Mouse (Mus musculus): Measurements from ENCODE around the gene BC052040. TPM values are rescaled to one million over a fixed set of nuclear protein-coding genes. Genes with fewer than 3 reads are reported as not detected.

Gene BC052040
- polyA plus RNA-seq, 1 experiment, result 2.8 TPM

DNA sequence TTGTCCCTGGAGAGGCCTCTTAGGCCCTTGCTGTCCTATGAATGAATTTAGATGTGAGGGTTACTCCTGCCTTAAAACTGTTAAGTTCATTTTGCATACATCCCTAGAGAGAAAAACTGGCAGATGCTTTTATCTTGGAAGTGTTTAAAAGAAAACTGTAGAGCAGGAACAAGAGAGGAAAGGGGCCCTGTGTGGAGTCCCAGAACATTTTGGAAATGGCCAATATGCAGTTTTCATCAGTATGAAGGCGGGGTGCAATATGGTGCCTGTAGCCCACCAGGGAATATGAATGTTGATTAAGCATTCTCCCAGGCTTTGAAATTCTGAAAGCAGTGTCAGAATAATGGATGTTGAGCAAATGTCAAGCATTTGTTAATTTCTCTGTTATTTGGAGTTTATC, 19.8 kb downstream of the BC052040 start:
- no peak for TF ChIP-seq CTCF (conservative IDR thresholded peaks at IDR 0.05; ENCODE audit: insufficient read depth, insufficient read length, low read depth, low read length)
- TF ChIP-seq POLR2A (IDR thresholded peaks at IDR 0.05; ENCODE audit: low read depth, low read length), result no peak
- Histone ChIP-seq H3K4me1 (ENCODE audit: control insufficient read depth, insufficient read depth, low read length) (no peaks in the 10 kb centered on the region), H3K27me3 (replicated peaks; ENCODE audit: control insufficient read depth, insufficient read depth, low read length) (no peaks in the 10 kb centered on the region), H3K27ac (ENCODE audit: insufficient read depth, low read depth, low read length) (no peak overlapping the region), H3K4me3 (ENCODE audit: insufficient read depth, low read depth, low read length) (no peak overlapping the region), H3K36me3 (ENCODE audit: control insufficient read depth, insufficient read depth, low read length) (no peaks in the 10 kb centered on the region)
- DNase-seq, result no peak
- WGBS, result 98% methylated on average over 1 of the region's 1 CpGs

GRCm38 (mm10) chr2:115602116-115602515, 20.6 kb downstream of the BC052040 start:
- WGBS, result 94% methylated on average over 2 of the region's 2 CpGs
- H3K36me3 ChIP-seq (ENCODE audit: control insufficient read depth, insufficient read depth, low read length), result no peaks in the 10 kb centered on the region
- no peak for DNase-seq
- TF ChIP-seq POLR2A (IDR thresholded peaks at IDR 0.05; ENCODE audit: low read depth, low read length) (no peak), CTCF (conservative IDR thresholded peaks at IDR 0.05; ENCODE audit: insufficient read depth, insufficient read length, low read depth, low read length) (no peak)
- no peaks in the 10 kb centered on the region for H3K4me1 ChIP-seq (ENCODE audit: control insufficient read depth, insufficient read depth, low read length)
- H3K27me3 ChIP-seq (replicated peaks; ENCODE audit: control insufficient read depth, insufficient read depth, low read length), result no peaks in the 10 kb centered on the region
- H3K27ac ChIP-seq (ENCODE audit: insufficient read depth, low read depth, low read length), result no peak overlapping the region
- H3K4me3 ChIP-seq (ENCODE audit: insufficient read depth, low read depth, low read length), result no peak overlapping the region

- TF ChIP-seq CTCF (conservative IDR thresholded peaks at IDR 0.05; ENCODE audit: insufficient read depth, insufficient read length, low read depth, low read length), result no peak
- no peak for TF ChIP-seq POLR2A (IDR thresholded peaks at IDR 0.05; ENCODE audit: low read depth, low read length)
- no peaks in the 10 kb centered on the region for H3K4me1 ChIP-seq (ENCODE audit: control insufficient read depth, insufficient read depth, low read length)
- no peak overlapping the region for H3K4me3 ChIP-seq (ENCODE audit: insufficient read depth, low read depth, low read length)
- DNase-seq, result no peak
- 90% methylated on average over 6 of the region's 6 CpGs for WGBS
- H3K27ac ChIP-seq (ENCODE audit: insufficient read depth, low read depth, low read length), result no peak overlapping the region
- no peaks in the 10 kb centered on the region for H3K36me3 ChIP-seq (ENCODE audit: control insufficient read depth, insufficient read depth, low read length)
- no peaks in the 10 kb centered on the region for H3K27me3 ChIP-seq (replicated peaks; ENCODE audit: control insufficient read depth, insufficient read depth, low read length)
Measured at GRCm38 (mm10) chr2:115604132-115604531, 22.6 kb downstream of the BC052040 start.

- Histone ChIP-seq H3K36me3 (ENCODE audit: control insufficient read depth, insufficient read depth, low read length) (no peaks in the 10 kb centered on the region), H3K4me3 (ENCODE audit: insufficient read depth, low read depth, low read length) (no peak overlapping the region), H3K4me1 (ENCODE audit: control insufficient read depth, insufficient read depth, low read length) (no peaks in the 10 kb centered on the region), H3K27ac (ENCODE audit: insufficient read depth, low read depth, low read length) (no peak overlapping the region), H3K27me3 (replicated peaks; ENCODE audit: control insufficient read depth, insufficient read depth, low read length) (no peaks in the 10 kb centered on the region)
- WGBS, result 76% methylated on average over 1 of the region's 1 CpGs
- no peak for DNase-seq
- TF ChIP-seq CTCF (conservative IDR thresholded peaks at IDR 0.05; ENCODE audit: insufficient read depth, insufficient read length, low read depth, low read length) (no peak), POLR2A (IDR thresholded peaks at IDR 0.05; ENCODE audit: low read depth, low read length) (no peak)
Measured at GRCm38 (mm10) chr2:115605829-115606336, 24.4 kb downstream of the BC052040 start.

DNA sequence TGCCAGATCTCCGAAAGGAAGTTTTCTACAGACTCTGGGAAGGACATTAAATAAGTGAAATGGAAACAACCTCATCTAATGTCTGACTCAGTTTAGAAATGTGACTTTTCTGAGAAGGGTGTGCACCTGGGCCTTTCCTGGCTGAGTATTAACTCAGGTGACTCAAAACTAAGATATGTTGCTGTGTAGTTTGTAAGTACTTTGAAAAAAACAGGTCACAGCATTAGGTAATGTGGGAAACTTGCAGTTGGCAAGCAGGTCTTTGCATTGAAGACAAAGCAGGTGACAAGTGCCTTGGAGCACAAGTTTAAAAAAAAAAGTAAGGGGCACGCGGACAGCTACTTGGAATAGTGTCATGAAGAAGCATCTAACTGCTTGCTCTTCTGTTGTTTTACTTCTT, 27.5 kb downstream of the BC052040 start:
- Histone ChIP-seq H3K27ac (ENCODE audit: insufficient read depth, low read depth, low read length) (no peak overlapping the region), H3K4me1 (ENCODE audit: control insufficient read depth, insufficient read depth, low read length) (no peaks in the 10 kb centered on the region), H3K27me3 (replicated peaks; ENCODE audit: control insufficient read depth, insufficient read depth, low read length) (no peaks in the 10 kb centered on the region), H3K4me3 (ENCODE audit: insufficient read depth, low read depth, low read length) (no peak overlapping the region), H3K36me3 (ENCODE audit: control insufficient read depth, insufficient read depth, low read length) (no peaks in the 10 kb centered on the region)
- no peak for TF ChIP-seq CTCF (conservative IDR thresholded peaks at IDR 0.05; ENCODE audit: insufficient read depth, insufficient read length, low read depth, low read length)
- TF ChIP-seq POLR2A (IDR thresholded peaks at IDR 0.05; ENCODE audit: low read depth, low read length), result no peak
- no peak for DNase-seq
- WGBS, result 91% methylated on average over 3 of the region's 3 CpGs

DNA sequence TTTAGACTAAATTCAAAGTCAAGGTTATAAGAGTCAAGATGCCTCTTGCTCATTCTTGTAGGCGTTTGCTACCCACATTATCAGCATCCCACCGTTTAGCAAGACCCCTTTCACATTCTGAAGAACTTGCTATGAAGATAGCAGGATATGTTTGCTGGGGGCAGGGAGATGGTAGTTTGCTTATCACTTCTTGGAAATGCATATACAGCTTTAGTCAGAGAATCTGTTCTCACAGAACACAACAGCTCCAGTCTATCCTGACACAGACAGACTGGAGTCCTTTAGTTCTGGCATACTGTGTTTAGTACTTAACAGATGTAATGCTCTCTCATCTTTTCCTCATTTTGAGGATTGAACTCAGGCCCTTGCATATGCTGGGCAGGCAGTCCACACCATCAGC, 28.6 kb downstream of the BC052040 start:
- H3K4me3 ChIP-seq (ENCODE audit: insufficient read depth, low read depth, low read length), result no peak overlapping the region
- 90% methylated on average over 2 of the region's 2 CpGs for WGBS
- DNase-seq, result no peak
- no peaks in the 10 kb centered on the region for H3K27me3 ChIP-seq (replicated peaks; ENCODE audit: control insufficient read depth, insufficient read depth, low read length)
- no peaks in the 10 kb centered on the region for H3K36me3 ChIP-seq (ENCODE audit: control insufficient read depth, insufficient read depth, low read length)
- no peak for TF ChIP-seq POLR2A (IDR thresholded peaks at IDR 0.05; ENCODE audit: low read depth, low read length)
- no peak for TF ChIP-seq CTCF (conservative IDR thresholded peaks at IDR 0.05; ENCODE audit: insufficient read depth, insufficient read length, low read depth, low read length)
- H3K27ac ChIP-seq (ENCODE audit: insufficient read depth, low read depth, low read length), result no peak overlapping the region
- H3K4me1 ChIP-seq (ENCODE audit: control insufficient read depth, insufficient read depth, low read length), result no peaks in the 10 kb centered on the region

DNA sequence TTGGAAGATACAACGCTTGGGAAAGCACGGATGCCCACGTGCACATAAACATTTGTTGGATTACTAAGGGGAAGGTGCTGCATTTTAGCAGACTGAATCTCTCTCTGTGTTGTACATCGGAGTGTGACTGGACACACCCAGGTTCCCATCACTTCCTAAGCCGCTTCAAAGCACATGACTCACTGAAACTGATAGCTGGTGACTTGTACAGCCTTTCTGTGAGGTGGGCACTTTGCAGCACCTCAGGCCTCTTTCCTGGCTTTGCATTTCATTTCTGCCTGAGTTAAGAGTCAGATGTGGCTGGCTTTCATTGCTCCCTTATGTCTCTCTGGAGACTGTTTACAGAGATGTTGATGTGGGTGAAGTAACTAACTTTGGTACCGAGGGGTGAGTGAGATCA, 29.0 kb downstream of the BC052040 start:
- 87% methylated on average over 6 of the region's 6 CpGs for WGBS
- Histone ChIP-seq H3K27ac (ENCODE audit: insufficient read depth, low read depth, low read length) (no peak overlapping the region), H3K27me3 (replicated peaks; ENCODE audit: control insufficient read depth, insufficient read depth, low read length) (no peaks in the 10 kb centered on the region), H3K4me3 (ENCODE audit: insufficient read depth, low read depth, low read length) (no peak overlapping the region), H3K4me1 (ENCODE audit: control insufficient read depth, insufficient read depth, low read length) (no peaks in the 10 kb centered on the region), H3K36me3 (ENCODE audit: control insufficient read depth, insufficient read depth, low read length) (no peaks in the 10 kb centered on the region)
- no peak for DNase-seq
- no peak for TF ChIP-seq CTCF (conservative IDR thresholded peaks at IDR 0.05; ENCODE audit: insufficient read depth, insufficient read length, low read depth, low read length)
- TF ChIP-seq POLR2A (IDR thresholded peaks at IDR 0.05; ENCODE audit: low read depth, low read length), result no peak

Data from kidney, adult 2 months (tissue).